Mouse (Mus musculus) lung, embryonic 14.5 days (tissue): ENCODE data around the gene Six3. TPM values are rescaled to one million over a fixed set of nuclear protein-coding genes. Genes with fewer than 3 reads are reported as not detected.

Experiments
- ATAC-seq: fragments of 200-750 bp; cut with Nextera tagmentation; 2 replicates; pipeline ENCODE4 v1.8.0; 2017; ENCODE audit warnings: mild to moderate bottlenecking, moderate TSS enrichment, moderate library complexity; ENCODE audit not compliant: insufficient read depth
- DNase-seq: peaks from one replicate; pipeline ENCODE4 v3.0.0-alpha.2; 2015
- H3K27ac ChIP-seq: fragments of 300-500 bp; sonication (generic); 2 replicates; pipeline ENCODE4 v1.5.1; 2014; ENCODE audit warnings: low read depth, mild to moderate bottlenecking, moderate library complexity
- H3K27me3 ChIP-seq: fragments of 300-500 bp; sonication (generic); 2 replicates; pipeline ENCODE4 v1.6.1; 2014; ENCODE audit warnings: low read length, control low read depth; ENCODE audit not compliant: insufficient read depth
- H3K36me3 ChIP-seq: fragments of 300-500 bp; sonication (generic); 2 replicates; pipeline ENCODE4 v1.6.1; 2014; ENCODE audit warnings: control low read depth; ENCODE audit not compliant: insufficient read depth
- H3K4me1 ChIP-seq: fragments of 300-500 bp; sonication (generic); 2 replicates; pipeline ENCODE4 v1.6.1; 2014; ENCODE audit warnings: antibody characterized with exemption, control low read depth; ENCODE audit not compliant: insufficient read depth
- H3K4me2 ChIP-seq: fragments of 300-500 bp; sonication (generic); 2 replicates; pipeline ENCODE4 v1.6.1; 2014; ENCODE audit warnings: mild to moderate bottlenecking
- H3K4me3 ChIP-seq: fragments of 300-500 bp; sonication (generic); 2 replicates; pipeline ENCODE4 v1.5.1; 2014; ENCODE audit warnings: low read depth, low read length
- H3K9ac ChIP-seq: fragments of 300-500 bp; sonication (generic); 2 replicates; pipeline ENCODE4 v1.6.1; 2014
- H3K9me3 ChIP-seq: fragments of 300-500 bp; sonication (generic); 2 replicates; pipeline ENCODE4 v1.6.1; 2016; ENCODE audit warnings: low read depth, low read length, control low read depth
- CTCF ChIP-seq: IDR thresholded peaks from 2 replicates; pipeline ENCODE4 v1.5.1; 2016; ENCODE audit warnings: antibody characterized with exemption, low read depth
- WGBS: fragments of 180-500 bp; shearing (Covaris S2); extraction: QIAGEN DNeasy Blood & Tissue Kit; methylation state at CpG from one replicate; pipeline ENCODE4 v1.1.7; 2014; 5-methylcytosine and 5-hydroxymethylcytosine counted together
- polyA plus RNA-seq: library from polyadenylated mRNA; unstranded; fragments of >200 nt; fragmentation: Nextera tagmentation; extraction: Ambion mirVana; gene quantifications from 2 replicates; pipeline ENCODE4 v1.2.1, GENCODE M21; 2014

Six3 gene
- polyA plus RNA-seq, 1 experiment from 2014 or later: not detected

DNA sequence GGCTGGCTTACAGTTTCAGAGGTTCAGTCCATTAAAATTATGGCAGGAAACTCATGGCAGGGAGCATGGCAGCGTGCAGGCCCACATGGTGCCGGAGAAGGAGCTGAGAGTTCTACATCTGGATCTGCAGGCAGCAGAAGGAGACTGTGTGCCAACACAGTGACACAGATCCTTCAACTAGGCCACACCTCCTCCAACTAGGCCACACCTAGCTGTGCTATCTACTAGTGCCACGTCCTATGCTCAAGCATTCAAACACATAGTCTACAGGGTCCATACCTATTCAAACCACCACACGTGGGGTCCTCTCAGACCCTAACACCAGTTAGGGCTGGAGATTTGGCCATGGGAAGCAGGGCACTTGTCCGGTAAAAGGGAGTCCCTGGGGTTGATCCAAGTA lies 27.6 kb upstream of the Six3 start:
- 82% methylated on average over 5 of the region's 5 CpGs for WGBS
- H3K27me3 ChIP-seq: no peaks in the 10 kb centered on the region
- no peaks in the 10 kb centered on the region for H3K9me3 ChIP-seq
- no peak overlapping the region for H3K9ac ChIP-seq
- no peak overlapping the region for H3K4me2 ChIP-seq
- DNase-seq (no peak), ATAC-seq (no peak)
- H3K36me3 ChIP-seq: no peaks in the 10 kb centered on the region
- H3K4me1 ChIP-seq: no peaks in the 10 kb centered on the region
- H3K4me3 ChIP-seq: no peak overlapping the region
- no peak overlapping the region for H3K27ac ChIP-seq
- no peak for TF ChIP-seq CTCF

DNA sequence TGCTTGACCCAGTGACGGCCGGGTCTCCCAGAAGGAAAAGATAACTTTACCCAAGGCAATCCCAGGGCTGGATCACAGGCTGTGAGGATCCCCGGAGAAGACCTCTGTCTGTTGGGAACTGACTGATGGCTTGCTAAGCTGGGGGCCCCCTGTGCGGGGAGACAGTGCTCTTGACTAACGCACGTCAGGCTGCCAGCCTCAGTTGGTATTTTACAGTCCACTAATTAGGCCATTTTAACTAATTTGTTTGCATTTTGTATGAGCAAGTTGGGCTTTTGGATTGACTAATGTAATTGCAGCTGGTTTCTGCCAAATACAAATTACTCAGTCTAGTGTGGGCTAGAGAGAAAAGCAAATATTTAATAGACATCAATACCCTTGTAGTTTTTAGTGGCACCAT lies 21.4 kb upstream of the Six3 start:
- no peak overlapping the region for H3K27ac ChIP-seq
- WGBS: 42% methylated on average over 6 of the region's 6 CpGs

DNA sequence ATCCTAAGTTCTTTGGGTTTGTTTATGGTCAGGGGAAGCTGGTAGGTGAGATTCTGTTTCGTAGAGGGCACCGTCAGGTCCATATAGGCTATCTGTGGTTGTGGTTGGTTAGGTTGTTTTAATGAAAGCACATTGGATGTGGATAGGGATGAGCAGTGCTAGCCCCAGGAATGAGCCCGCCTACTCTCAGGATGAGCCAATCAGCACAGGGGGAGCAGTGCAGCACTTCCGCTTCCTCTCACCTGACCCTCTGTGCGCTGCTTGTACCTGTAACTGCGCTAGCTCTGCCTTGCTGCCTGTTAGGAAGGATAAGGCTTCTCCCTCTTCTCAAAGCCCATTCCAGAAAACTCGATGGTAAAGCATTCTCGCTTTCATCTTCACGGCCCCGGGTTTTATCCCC lies 17.6 kb upstream of the Six3 start:
- Histone ChIP-seq H3K36me3 (no peaks in the 10 kb centered on the region), H3K9ac (no peak overlapping the region), H3K27ac (no peak overlapping the region), H3K4me3 (no peak overlapping the region), H3K27me3 (0 out of 2 replicates have a peak, but pooled peaks cover 2% of the 10 kb centered on the region), H3K9me3 (no peaks in the 10 kb centered on the region), H3K4me1 (no peaks in the 10 kb centered on the region), H3K4me2 (no peak overlapping the region)
- WGBS: 66% methylated on average over 10 of the region's 10 CpGs
- DNase-seq (no peak), ATAC-seq (no peak)
- TF ChIP-seq CTCF: no peak

More for the DNA sequence above, 21.4 kb upstream of the Six3 start:
- Histone ChIP-seq H3K9me3 (no peaks in the 10 kb centered on the region), H3K4me2 (no peak overlapping the region), H3K4me1 (no peaks in the 10 kb centered on the region), H3K27me3 (no peaks in the 10 kb centered on the region), H3K4me3 (no peak overlapping the region), H3K36me3 (no peaks in the 10 kb centered on the region), H3K9ac (no peak overlapping the region)
- ATAC-seq (no peak), DNase-seq (no peak)
- TF ChIP-seq CTCF: no peak

DNA sequence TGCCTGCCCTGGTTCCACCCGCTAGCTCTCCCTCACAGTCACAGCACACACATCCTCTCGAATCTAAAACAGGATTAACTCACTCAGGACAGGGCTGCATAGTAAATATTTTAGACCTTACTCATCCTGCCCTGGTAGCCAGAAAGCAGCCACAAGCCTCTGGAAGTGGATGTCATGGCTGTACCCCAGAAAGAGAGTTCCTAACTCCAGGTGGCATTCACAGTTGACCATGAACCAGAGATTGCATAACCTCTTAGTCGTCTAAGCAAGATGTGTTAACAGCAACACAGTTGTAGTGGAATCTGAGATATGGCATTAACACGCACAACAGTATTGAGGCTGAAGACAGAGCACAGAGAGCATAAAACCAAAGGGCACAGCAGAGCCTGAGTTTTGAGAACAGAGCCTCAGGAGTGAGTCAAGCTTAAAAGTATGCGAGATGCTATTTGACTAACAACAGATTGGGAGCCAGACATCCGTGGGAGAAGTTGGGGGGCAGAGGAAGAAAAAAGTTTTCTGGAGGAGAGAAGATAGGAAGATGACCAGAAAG lies 17.0 kb upstream of the Six3 start:
- 46% methylated on average over 6 of the region's 6 CpGs for WGBS
- ATAC-seq (no peak), DNase-seq (no peak)
- Histone ChIP-seq H3K4me2 (no peak overlapping the region), H3K36me3 (no peaks in the 10 kb centered on the region), H3K9ac (no peak overlapping the region), H3K4me1 (no peaks in the 10 kb centered on the region), H3K4me3 (no peak overlapping the region), H3K27ac (no peak overlapping the region), H3K27me3 (0 out of 2 replicates have a peak, but pooled peaks cover 2% of the 10 kb centered on the region), H3K9me3 (no peaks in the 10 kb centered on the region)
- no peak for TF ChIP-seq CTCF

DNA sequence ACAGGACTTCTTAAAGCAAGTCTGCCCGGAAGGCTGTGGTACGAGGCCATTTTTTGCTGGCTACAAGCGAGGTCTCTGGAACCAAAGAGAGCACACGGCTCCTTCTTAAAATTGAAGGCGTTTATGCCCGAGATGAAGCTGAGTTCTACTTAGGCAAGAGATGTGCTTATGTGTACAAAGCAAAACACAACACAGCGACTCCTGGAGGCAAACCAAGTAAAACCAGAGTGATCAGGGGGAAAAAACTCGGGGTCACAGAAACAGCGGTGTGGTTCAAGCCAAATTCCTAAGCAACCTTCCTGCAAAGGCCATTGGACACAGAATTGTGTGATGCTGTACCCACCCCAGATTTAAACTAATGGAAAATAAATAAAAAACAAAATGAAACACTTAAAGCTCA lies 13.9 kb upstream of the Six3 start:
- no peaks in the 10 kb centered on the region for H3K4me1 ChIP-seq
- no peaks in the 10 kb centered on the region for H3K9me3 ChIP-seq
- no peak overlapping the region for H3K4me2 ChIP-seq
- H3K4me3 ChIP-seq: no peak overlapping the region
- H3K27ac ChIP-seq: no peak overlapping the region
- ATAC-seq (no peak), DNase-seq (no peak)
- no peak for TF ChIP-seq CTCF
- peaks cover 25% of the 10 kb centered on the region for H3K27me3 ChIP-seq
- 56% methylated on average over 9 of the region's 9 CpGs for WGBS
- no peak overlapping the region for H3K9ac ChIP-seq
- H3K36me3 ChIP-seq: no peaks in the 10 kb centered on the region

DNA sequence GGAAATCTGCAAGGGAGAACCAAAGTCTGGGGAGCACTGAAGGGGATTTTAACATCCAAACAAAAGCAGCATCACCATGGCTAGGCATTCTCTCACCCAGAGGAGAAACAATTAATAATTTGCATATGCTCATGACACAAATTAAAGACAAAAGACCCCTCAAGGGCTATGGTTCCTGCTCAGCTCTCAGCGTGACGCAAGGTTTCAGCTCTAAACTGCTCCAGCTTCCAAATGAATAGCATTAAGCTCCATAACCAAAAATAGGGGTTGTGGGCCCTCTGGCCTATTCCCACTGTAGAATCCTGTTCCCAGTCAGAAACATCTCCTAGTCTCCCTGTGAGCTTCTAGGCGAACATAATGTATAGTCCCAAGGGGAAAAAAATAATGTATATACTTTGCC lies 6.9 kb upstream of the Six3 start:
- DNase-seq (no peak), ATAC-seq (no peak)
- no peak overlapping the region for H3K27ac ChIP-seq
- no peaks in the 10 kb centered on the region for H3K4me1 ChIP-seq
- peaks cover 87% of the 10 kb centered on the region for H3K27me3 ChIP-seq
- no peak overlapping the region for H3K9ac ChIP-seq
- no peaks in the 10 kb centered on the region for H3K9me3 ChIP-seq
- no peak overlapping the region for H3K4me2 ChIP-seq
- 11% methylated on average over 3 of the region's 3 CpGs for WGBS
- H3K36me3 ChIP-seq: no peaks in the 10 kb centered on the region
- no peak for TF ChIP-seq CTCF
- no peak overlapping the region for H3K4me3 ChIP-seq

DNA sequence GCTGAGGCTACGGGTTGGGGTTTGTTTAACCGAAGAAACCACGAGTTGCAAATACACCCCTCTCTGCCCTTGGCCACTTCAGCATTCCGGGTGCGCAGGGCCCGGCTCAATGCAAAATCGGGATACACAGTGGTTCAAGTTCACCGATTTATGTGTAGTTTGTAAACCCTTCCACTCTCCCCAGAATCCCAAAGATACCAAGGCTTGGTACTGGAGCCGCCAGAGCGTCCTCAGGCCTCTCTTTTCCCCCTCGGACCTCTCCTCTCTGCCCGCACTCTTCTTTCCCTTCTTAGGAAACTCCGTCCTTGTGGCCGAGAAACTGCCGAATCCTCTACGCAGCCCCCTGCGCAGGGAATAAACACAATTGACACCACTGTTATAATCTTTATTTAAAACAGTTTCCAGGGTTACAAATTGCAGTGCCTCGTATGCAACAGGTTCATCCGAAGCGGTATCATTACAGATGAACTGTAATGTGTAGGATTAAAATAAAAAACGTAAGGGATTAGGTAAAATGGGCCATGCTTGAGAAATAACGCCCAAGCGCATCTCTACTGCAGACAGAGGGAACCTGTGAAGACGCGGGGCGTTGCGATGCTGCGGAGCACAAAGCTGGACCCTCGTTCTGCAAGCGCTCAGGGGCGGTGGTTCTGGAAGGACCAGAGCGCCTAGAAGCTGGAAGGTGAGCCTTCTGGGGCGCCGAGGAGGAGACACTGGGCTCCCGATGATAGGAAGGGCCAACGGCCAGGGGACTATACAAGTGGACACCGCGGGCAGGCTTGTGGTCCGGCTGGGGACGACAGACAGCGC lies 5.6 kb upstream of the Six3 start:
- TF ChIP-seq CTCF: no peak
- Histone ChIP-seq H3K4me2 (no peak overlapping the region), H3K36me3 (no peaks in the 10 kb centered on the region), H3K27ac (no peak overlapping the region), H3K9ac (no peak overlapping the region), H3K9me3 (no peaks in the 10 kb centered on the region), H3K27me3 (peaks cover 90% of the 10 kb centered on the region), H3K4me3 (no peak overlapping the region), H3K4me1 (no peaks in the 10 kb centered on the region)
- no peak for DNase-seq
- no peak for ATAC-seq
- WGBS: 2% methylated on average over 41 of the region's 41 CpGs
